Mouse (Mus musculus) ovary, postnatal 10 days (tissue): ENCODE data around the gene Cbx1.

ENCODE experiments used
- DNase-seq: peaks from one replicate; pipeline ENCODE4 v3.0.0; 2022; ENCODE audit warnings: low spot score

Gene Cbx1

DNA sequence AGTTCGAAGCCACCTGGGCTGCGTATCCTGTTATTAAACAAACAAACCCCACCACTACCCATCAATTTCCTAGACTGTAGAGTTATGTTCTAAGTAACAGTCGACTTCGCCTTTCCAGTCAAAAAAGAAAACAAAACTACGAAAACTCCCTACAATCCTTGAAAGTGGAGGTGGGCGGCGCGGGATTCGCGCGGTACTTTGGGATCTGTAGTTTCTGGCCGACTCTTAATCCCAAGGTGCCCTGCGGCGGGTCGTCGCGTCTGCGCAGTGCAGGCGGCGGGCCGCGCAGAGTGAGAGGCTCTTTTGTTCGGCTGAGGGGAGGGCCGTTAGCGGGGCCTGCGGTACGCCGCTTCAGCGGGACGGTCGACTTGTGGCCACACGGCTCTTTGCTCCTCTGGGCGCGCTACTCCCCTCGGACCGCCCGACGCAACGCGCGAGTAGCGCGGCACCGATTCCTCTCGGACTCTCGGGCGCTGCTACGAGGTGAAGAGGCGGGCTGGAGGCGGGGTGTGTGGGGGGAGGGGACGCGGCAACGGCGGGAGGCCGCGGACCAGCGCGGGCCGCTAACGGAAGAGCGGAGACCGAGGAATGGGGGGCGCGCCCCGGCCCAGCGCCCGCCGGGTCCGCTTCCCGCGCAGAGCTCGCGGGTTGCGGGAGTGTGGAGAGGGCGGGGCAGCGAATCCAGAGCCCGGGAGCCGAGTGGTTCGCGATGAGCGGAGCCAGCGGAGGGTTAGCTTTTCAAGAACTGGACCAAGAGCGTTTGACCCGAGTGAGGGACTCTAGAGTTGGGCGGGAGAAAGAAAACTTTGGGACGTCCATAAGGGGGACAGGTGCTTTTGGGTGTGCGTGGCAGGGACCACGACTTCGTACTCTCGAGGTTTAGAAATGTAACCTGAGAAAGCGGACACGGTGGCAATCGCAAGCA lies at the start of gene Cbx1:
Cbx1 (plus strand) TSS at position 257 of the 925 bp plus-strand sequence.
- peak; percentile 80 for DNase-seq

DNA sequence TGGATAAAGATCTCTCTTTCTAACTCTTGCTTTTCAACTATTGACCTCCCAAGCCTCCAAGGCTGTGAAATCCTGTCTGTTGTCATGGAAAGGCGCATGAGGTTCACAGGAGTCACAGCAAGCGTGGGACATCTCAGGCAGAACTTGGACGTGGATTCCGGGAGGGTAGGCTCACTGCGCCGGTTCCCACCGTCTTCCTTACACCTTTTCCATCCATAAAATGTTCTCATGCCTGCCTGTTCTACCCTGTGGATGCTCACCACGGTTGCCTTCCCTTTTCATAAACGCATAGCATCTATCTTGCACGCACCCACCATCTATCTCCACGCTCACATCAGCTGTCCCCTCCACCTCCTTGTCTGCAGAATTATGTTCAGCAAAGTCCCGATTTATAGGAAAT lies 48.1 kb upstream of the Cbx1 start:
- DNase-seq, result no peak

DNA sequence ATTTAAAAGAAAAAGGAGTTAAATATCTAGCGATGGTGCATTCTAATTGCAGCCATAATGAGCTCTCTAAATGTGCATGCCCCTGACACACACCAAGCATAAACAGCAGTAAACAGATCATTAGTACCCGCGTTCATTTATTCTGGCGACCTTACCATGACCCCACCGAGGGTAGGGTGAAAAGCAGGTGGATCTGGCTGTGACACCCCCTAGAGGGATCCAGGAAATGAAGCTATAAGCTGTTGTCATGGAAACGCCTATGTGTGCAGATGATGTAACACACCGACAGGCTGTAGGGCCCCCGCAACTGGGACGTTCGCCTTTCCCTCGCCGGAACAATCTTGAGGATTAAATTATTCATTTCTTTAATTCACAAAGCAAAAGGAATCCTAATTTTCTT lies 46.9 kb upstream of the Cbx1 start:
- DNase-seq, result no peak

- no peak for DNase-seq
Observed at GRCm38 (mm10) chr11:96743000-96743399, 45.9 kb upstream of the Cbx1 start.

- no peak for DNase-seq
Observed at GRCm38 (mm10) chr11:96743891-96744290, 45.0 kb upstream of the Cbx1 start.

DNA sequence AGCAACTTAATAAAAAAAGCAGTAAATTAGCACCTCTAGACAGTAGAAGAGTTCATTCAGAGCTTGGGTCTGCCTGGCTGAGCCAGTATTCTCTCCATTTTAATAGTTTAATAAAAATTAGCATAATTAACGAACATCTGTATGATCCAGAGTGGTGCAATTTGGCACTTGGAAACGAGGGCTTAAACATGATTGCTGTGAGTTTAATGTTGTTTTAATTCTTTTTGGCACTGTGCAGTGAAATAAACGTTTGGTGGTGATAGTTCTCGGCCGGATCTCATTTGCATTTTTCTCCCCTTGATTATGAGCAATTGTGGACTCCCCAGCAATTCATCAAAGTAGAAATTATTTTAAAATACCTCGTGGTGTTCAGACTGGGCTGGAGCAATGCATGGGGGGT lies 42.3 kb upstream of the Cbx1 start:
- DNase-seq, result no peak

GRCm38 (mm10) chr11:96747555-96747954 lies 41.4 kb upstream of the Cbx1 start:
- DNase-seq, result no peak

DNA sequence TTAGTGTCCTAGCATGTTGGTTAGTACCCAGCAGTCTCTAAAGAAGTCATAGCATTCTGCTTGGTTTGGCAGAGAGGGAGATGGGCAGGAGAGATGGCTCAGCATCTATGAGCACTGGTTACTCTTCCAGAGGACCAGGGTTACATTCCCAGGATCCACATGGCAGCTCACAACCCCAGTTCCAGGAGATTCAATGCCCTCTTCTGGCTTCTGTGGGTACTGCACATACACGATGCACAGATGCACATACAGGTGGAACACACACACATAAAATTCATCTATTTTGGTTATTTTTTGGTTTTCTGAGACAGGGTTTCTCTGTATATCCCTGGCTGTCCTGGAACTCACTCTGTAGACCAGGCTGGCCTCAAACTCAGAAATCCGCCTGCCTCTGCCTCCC lies 33.6 kb upstream of the Cbx1 start:
- DNase-seq, result no peak

GRCm38 (mm10) chr11:96757421-96757820 lies 31.5 kb upstream of the Cbx1 start:
- no peak for DNase-seq

DNA sequence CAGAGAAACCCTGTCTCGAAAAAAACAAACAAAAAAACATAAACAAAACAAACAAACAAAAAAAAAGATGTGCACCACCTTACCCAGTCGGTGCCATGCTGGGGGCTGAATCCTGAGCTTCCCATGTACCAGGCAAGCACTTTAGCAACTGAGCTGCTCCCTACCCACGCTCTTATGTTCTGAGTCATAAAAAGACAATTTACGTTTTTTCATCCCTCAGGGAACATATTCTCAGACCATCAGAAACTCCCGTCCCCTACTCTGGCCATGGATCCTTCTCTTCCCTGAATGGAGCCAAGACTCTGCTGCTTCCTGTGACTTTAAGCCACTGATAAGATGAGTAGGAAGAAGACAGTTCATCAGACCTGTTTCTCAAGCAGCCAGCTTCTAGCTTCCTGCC lies 30.5 kb upstream of the Cbx1 start:
- DNase-seq, result no peak

DNA sequence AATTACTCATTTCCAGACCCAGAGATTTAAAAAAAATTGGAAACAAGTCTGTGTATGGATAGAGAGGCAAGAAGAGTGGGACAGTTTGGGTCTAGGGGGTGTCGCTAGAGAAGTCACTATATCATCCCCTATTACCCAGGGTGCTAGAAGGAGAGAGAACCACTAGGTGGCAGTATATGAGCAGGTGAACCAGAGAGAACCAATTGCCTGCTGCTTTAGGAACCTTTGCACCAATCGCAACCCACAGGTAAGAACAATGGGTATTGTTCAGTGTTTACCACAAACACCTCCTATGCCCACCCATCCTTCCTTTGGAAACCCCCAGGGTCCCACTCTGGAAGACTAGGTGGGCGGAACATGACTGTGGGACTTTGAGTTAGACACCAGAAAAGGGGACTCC lies 28.9 kb upstream of the Cbx1 start:
- no peak for DNase-seq

GRCm38 (mm10) chr11:96761984-96762383 lies 26.9 kb upstream of the Cbx1 start:
- no peak for DNase-seq

DNA sequence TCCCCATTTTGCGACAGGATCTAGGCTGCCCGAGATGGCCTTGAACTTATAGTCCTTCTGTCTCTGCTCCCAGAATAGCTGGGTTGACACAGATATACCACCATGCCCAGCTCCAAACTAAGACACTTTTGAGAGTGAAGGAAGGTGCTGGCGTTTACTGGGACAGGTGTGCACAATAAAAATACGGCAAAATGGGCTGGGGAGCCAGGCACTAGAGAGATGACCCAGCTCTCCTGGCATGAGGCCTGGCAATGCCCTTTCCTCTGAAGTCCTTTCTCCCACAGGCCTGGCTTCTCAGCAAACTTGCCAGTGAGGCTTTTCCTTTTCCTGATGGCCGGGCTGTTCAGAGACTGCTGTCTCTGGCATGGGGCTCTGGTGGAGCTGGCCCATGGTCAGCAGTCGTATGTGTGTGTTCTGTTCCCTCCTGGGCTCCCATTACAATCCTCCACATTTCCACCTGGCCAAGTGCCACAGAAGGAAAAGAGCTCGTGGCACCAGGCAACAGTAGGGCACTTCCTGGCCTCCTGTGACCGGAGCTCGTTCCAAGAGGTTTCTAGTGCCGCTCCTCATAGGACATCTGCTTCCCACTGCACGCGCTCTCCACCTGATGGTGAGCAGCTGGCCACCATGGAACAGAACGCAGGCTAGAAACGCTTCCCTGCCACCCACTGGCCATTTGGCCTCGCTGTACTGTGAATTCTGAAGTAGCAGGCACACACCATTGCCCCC lies 26.0 kb upstream of the Cbx1 start:
- DNase-seq, result no peak

- DNase-seq, result no peak
Observed at GRCm38 (mm10) chr11:96764511-96765350, 24.2 kb upstream of the Cbx1 start.

DNA sequence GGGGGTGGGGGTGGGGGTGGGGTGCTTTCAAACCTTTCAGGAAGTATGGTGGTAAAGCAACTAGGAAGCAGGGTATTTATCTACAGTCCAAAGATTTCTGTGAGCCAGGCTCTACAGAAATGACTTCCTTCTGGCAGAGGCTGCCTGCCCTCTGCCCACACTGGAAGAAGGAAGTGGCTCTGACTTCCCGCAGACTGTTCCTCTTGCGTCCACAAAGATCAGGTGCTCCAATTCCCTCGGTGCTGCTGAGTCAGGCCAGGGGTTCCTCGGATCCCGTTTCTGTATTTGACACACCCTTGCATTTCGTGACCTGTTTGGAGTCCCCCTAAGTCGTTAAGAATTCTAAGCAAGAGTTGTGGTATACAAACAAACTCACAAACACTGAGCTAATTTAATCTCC lies 23.3 kb upstream of the Cbx1 start:
- DNase-seq, result no peak

GRCm38 (mm10) chr11:96766555-96766954 lies 22.4 kb upstream of the Cbx1 start:
- DNase-seq, result no peak

DNA sequence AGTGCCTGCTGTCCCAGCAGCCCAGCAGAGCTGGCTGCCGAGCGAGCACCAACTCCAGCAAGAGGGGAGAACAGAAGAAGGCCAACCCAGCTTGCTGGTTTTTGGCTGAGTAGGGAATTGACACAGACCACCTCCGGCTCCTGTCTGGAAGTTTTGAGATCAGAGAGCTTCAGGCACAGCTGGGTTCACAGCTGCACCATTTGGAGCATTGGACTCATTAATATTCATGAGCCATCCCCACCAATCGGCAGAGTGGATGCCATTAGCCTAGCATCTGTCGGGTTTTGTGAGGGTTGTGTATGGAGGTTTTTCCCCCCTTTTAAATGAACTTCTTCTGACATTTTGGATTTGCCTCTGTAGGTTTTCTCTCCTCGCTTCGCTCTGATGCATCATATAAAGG lies 21.8 kb upstream of the Cbx1 start:
- no peak for DNase-seq

DNA sequence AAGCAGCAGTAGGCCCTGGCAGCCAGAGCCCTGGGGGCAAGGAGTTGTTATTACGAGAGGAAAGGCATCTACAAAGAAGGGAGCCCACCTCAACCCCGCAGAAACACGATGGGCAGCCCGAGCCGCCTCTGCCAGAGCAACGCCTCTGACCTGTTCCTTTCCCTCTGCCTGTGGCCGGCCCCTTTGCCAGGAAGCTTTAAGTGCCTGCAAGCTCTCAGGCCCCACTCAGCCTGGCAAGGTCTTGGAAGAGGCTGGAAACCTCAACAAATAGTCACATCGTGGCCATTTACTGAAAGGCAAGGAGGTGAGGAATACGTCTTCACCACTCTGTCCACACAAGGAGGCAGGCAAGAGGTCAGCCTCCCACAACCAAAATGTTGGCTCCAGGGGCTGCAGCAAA lies 20.7 kb upstream of the Cbx1 start:
- DNase-seq, result no peak

- no peak for DNase-seq
Observed at GRCm38 (mm10) chr11:96771274-96771975, 17.5 kb upstream of the Cbx1 start.

DNA sequence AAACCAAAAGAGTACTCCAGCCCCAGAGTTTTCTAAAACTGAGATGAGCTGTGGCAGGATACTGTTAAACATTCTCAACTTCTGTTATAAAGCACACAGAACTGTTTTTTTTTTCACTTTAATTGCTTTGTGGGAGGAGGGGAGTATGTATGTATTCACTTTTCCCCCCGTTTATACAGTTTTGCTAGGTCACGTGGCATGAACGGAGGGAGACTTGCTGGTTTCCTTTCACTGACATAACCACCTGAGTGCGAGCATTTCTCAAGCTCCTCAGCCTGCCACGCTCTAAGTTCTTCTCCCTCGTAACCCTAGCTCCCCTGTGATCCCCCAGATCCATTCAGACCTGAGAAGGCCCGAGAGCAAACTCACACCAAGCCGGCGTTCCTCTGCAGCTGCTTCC lies 16.5 kb upstream of the Cbx1 start:
- no peak for DNase-seq

GRCm38 (mm10) chr11:96774536-96774935 lies 14.4 kb upstream of the Cbx1 start:
- DNase-seq, result no peak

DNA sequence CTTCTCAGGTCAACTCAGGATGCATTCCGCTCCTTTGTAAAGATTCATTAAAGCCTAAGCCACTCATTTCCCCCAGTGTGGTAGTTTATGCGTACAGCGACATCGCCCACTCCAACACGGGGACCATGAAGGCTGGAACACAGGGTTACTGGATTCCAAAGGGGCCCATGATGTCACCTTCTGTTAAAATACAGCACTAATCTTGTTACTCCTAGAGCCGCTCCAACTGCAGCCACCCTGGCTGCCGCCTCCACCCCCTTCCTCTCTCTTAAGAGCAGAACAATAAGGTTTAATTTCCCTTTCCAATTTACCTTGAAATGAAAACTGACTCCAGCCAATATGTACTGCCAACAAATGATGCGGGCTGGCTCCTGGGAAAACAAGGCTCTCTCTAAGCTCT lies 13.9 kb upstream of the Cbx1 start:
- DNase-seq, result no peak
